Mouse (Mus musculus): ENCODE measurements around the gene Hoxd13. TPM values are rescaled to one million over a fixed set of nuclear protein-coding genes. Genes with fewer than 3 reads are reported as not detected.
A peak's percentile ranks its signal among the peaks of the same experiment; 100 is the strongest.

Hoxd13 gene
- polyA plus RNA-seq, 1 experiment from 2014 or later = not detected

- Histone ChIP-seq H3K27me3 (ENCODE audit: insufficient read depth, low read length) (no peaks in the 10 kb centered on the region), H3K4me2 (ENCODE audit: low read length) (peak overlapping the region; percentile 81), H3K27ac (peak overlapping the region; percentile 100), H3K4me1 (replicated peaks; ENCODE audit: insufficient read depth, low read length) (peaks cover 11% of the 10 kb centered on the region; the same call in 1 of the 2 replicates), H3K4me3 (replicated peaks; ENCODE audit: low read depth, low read length) (peak overlapping the region; percentile 89), H3K9me3 (replicated peaks; ENCODE audit: low read length) (no peaks in the 10 kb centered on the region), H3K36me3 (ENCODE audit: insufficient read depth, low read length) (no peaks in the 10 kb centered on the region), H3K9ac (ENCODE audit: low read depth, low read length) (peak overlapping the region; percentile 100)
- DNase-seq (ENCODE audit: low spot score) (no peak), ATAC-seq (replicated peaks; ENCODE audit: low FRiP score, low read depth) (no peak)
- TF ChIP-seq CTCF (IDR thresholded peaks at IDR 0.05; ENCODE audit: low read depth) = no peak
- 4% methylated on average over 13 of the region's 13 CpGs for WGBS
These were observed 38.4 kb downstream of the Hoxd13 start for GRCm38 (mm10) chr2:74706393-74706960.

DNA sequence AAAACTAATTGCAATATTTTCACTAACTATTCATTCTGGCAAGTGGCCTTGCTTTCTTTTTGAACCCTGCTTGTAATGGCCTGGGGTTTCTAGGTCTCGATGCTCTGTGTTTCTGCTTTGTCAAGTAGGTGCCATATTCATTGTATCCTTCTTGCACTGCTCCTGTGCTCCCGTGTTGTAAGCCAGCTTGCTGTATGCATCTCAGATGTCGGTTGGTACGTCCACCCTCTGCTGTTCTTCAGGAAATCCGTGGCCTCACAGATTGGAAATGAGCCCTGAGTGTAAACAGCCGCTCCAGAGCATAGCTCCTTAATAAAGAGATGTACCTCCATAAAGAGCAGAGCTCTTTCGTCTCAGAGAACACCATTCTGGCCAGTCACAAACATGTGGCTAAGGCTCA lies 39.5 kb downstream of the Hoxd13 start:
- H3K27me3 ChIP-seq (ENCODE audit: insufficient read depth, low read length) = no peaks in the 10 kb centered on the region
- H3K4me3 ChIP-seq (replicated peaks; ENCODE audit: low read depth, low read length) = peak overlapping the region; percentile 89
- 14% methylated on average over 7 of the region's 7 CpGs for WGBS
- H3K36me3 ChIP-seq (ENCODE audit: insufficient read depth, low read length) = no peaks in the 10 kb centered on the region
- TF ChIP-seq CTCF (IDR thresholded peaks at IDR 0.05; ENCODE audit: low read depth) = no peak
- H3K4me2 ChIP-seq (ENCODE audit: low read length) = peak overlapping the region; percentile 81
- peak overlapping the region; percentile 70 for H3K27ac ChIP-seq
- H3K9ac ChIP-seq (ENCODE audit: low read depth, low read length) = peak overlapping the region; percentile 66
- DNase-seq (ENCODE audit: low spot score) (no peak), ATAC-seq (replicated peaks; ENCODE audit: low FRiP score, low read depth) (no peak)
- no peaks in the 10 kb centered on the region for H3K9me3 ChIP-seq (replicated peaks; ENCODE audit: low read length)
- H3K4me1 ChIP-seq (replicated peaks; ENCODE audit: insufficient read depth, low read length) = peaks cover 11% of the 10 kb centered on the region; the same call in 1 of the 2 replicates

DNA sequence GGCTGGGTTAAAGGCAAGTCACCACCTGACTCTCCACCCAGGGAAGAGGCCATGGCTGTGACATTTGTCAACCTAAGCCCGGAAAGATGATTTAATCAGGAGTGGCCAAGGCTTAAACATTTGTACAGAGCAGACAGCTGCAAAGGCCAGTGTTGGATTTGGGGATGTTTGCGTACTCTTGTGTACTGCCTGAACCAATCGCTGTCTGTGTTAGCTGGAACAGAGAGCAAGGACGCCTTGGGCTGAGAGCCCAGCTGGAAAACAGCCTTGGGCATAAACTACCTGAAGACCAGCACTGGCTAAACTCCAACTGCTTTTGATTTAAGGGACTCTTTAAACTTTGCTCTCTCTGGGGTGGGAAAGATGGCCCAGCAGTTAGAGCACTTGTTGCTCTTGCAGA lies 40.6 kb downstream of the Hoxd13 start:
- H3K36me3 ChIP-seq (ENCODE audit: insufficient read depth, low read length) = no peaks in the 10 kb centered on the region
- no peaks in the 10 kb centered on the region for H3K27me3 ChIP-seq (ENCODE audit: insufficient read depth, low read length)
- peak overlapping the region; percentile 81 for H3K4me2 ChIP-seq (ENCODE audit: low read length)
- TF ChIP-seq CTCF (IDR thresholded peaks at IDR 0.05; ENCODE audit: low read depth) = no peak
- ATAC-seq (replicated peaks; ENCODE audit: low FRiP score, low read depth) (no peak), DNase-seq (ENCODE audit: low spot score) (peak; percentile 32)
- H3K9ac ChIP-seq (ENCODE audit: low read depth, low read length) = peak overlapping the region; percentile 66
- peak overlapping the region; percentile 66 for H3K27ac ChIP-seq
- peaks cover 9% of the 10 kb centered on the region; the same call in 1 of the 2 replicates for H3K4me1 ChIP-seq (replicated peaks; ENCODE audit: insufficient read depth, low read length)
- H3K9me3 ChIP-seq (replicated peaks; ENCODE audit: low read length) = no peaks in the 10 kb centered on the region
- WGBS = 30% methylated on average over 4 of the region's 4 CpGs
- peak overlapping the region; percentile 13; the same call in 1 of the 2 replicates for H3K4me3 ChIP-seq (replicated peaks; ENCODE audit: low read depth, low read length)

- DNase-seq (ENCODE audit: low spot score) = peak; percentile 49
- Histone ChIP-seq H3K4me3 (replicated peaks; ENCODE audit: low read depth, low read length) (no peak overlapping the region), H3K9me3 (replicated peaks; ENCODE audit: low read length) (no peaks in the 10 kb centered on the region), H3K4me2 (ENCODE audit: low read length) (peak overlapping the region; percentile 81), H3K27me3 (ENCODE audit: insufficient read depth, low read length) (no peaks in the 10 kb centered on the region), H3K27ac (peak overlapping the region; percentile 96; the same call in 1 of the 2 replicates), H3K36me3 (ENCODE audit: insufficient read depth, low read length) (no peaks in the 10 kb centered on the region), H3K4me1 (replicated peaks; ENCODE audit: insufficient read depth, low read length) (peaks cover 17% of the 10 kb centered on the region; the same call in 1 of the 2 replicates), H3K9ac (ENCODE audit: low read depth, low read length) (peak overlapping the region; percentile 92; the same call in 1 of the 2 replicates)
- 26% methylated on average over 5 of the region's 5 CpGs for WGBS
- no peak for ATAC-seq (replicated peaks; ENCODE audit: low FRiP score, low read depth)
- TF ChIP-seq CTCF (IDR thresholded peaks at IDR 0.05; ENCODE audit: low read depth) = no peak
These were observed 41.6 kb downstream of the Hoxd13 start for GRCm38 (mm10) chr2:74709465-74710419.

DNA sequence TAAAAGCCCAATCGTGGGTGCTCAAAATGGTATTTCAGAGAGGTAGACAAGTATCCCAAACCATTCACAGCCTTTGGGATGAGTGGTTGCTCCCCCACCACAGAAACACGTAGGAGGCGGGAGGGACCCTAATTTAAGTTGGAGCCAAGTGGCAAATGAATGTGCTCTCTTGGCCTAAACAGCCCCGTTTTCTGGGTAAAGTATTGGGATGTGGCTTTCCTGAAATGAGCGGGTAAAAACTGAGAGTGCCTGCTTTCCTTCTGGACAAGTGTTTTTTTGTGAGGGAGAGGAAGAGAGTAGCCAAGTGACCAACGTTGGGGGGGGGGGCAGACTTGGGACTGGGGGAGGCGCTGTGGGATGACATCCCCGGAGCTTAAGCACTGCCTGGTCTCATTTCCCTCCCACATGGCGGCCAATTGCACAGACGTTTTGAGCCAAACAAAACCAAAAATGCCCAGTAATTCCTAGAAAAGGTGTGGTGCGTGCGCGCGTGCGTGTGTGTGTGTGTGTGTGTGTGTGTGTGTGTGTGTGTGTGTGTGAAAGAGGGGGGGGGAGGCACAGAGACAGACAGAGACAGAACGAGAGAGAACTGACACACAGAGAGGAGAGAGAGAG lies 42.9 kb downstream of the Hoxd13 start:
- Histone ChIP-seq H3K9me3 (replicated peaks; ENCODE audit: low read length) (no peaks in the 10 kb centered on the region), H3K27me3 (ENCODE audit: insufficient read depth, low read length) (no peaks in the 10 kb centered on the region), H3K4me1 (replicated peaks; ENCODE audit: insufficient read depth, low read length) (peaks cover 29% of the 10 kb centered on the region), H3K9ac (ENCODE audit: low read depth, low read length) (peak overlapping the region; percentile 92), H3K27ac (peak overlapping the region; percentile 96), H3K36me3 (ENCODE audit: insufficient read depth, low read length) (no peaks in the 10 kb centered on the region), H3K4me2 (ENCODE audit: low read length) (peak overlapping the region; percentile 81), H3K4me3 (replicated peaks; ENCODE audit: low read depth, low read length) (peak overlapping the region; percentile 73)
- 3% methylated on average over 16 of the region's 16 CpGs for WGBS
- DNase-seq (ENCODE audit: low spot score) (peak; percentile 64), ATAC-seq (replicated peaks; ENCODE audit: low FRiP score, low read depth) (no peak)
- TF ChIP-seq CTCF (IDR thresholded peaks at IDR 0.05; ENCODE audit: low read depth) = no peak

Measured in kidney, postnatal 0 days (tissue).